Mouse (Mus musculus) right cerebral cortex, adult 18-20 months (tissue): Measurements from ENCODE around the gene Mrpl10.

Experiments
- DNase-seq: peaks from one replicate; pipeline ENCODE4 v3.0.0; 2022; ENCODE audit warnings: mixed read lengths

The Mrpl10 gene

GRCm38 (mm10) chr11:97029686-97030417, 11.5 kb upstream of the Mrpl10 start, which contains the start of gene Scrn2:
TSS of gene Scrn2 (plus strand) at chr11:97029938.
- DNase-seq = peak; percentile 54

DNA sequence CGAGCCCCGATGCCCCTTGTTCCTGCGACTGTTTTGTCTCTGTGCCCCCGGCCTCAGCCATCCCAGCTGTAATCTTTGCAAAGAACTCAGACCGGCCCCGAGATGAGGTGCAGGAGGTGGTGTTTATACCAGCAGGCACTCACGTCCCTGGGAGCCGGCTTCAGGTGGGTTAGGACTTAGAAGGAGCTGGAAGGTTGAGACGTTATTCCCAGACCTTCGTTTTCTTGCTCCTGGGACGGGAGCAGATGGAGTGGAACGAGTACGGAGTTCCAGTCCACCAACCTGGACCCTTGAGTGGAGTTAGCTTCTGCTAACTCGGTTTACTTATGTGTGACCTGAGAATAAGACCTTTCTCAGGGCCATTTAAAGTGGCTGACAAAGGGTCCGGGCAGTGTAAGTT, 10.9 kb upstream of the Mrpl10 start:
- DNase-seq = no peak

- no peak for DNase-seq
These were observed 9.4 kb upstream of the Mrpl10 start for GRCm38 (mm10) chr11:97031977-97032376.

DNA sequence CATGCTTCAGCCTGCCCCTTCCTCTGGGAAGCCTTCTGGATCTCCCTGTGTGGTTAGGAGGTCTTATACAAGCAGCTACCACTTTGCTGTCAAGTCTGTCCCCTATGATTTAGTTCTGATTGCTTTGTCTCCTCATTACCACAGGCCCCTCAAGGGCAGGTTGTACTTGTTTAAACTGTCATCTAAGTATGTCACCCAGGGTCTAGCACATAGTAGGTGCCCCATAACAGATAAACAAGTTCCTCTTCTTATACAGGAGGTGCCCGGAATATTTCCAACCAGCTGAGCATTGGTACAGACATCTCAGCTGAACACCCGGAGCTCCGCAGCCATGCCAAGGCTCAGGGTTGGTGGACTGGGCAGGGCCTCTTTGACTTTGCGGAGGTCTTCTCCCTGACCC, 8.9 kb upstream of the Mrpl10 start:
- no peak for DNase-seq

GRCm38 (mm10) chr11:97033781-97034180, 7.6 kb upstream of the Mrpl10 start:
- no peak for DNase-seq

- peak; percentile 82 for DNase-seq
These were observed 5.2 kb upstream of the Mrpl10 start for GRCm38 (mm10) chr11:97036141-97036540.

DNA sequence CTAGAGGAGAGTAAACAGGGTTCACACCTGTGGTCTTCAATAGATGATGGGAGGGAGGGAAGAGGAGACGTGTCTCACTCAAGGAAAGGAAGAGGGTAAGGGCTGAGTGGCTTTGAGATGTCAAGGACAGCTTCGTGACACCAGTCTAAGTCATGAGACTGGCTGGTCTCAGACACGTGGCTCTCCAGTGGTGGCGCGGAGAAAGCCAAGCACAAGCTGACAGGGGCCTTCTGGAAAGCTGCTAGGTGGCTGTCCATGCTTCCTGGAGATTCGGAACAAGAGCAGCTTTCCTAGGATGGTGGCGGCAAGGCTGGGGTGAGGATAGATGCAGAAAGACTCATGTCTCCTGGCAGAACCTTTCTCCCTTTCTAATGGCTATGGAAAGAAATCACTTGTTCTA, 2.5 kb upstream of the Mrpl10 start:
- DNase-seq = no peak

GRCm38 (mm10) chr11:97040301-97041021, 899 bp upstream of the Mrpl10 start:
- DNase-seq = no peak

DNA sequence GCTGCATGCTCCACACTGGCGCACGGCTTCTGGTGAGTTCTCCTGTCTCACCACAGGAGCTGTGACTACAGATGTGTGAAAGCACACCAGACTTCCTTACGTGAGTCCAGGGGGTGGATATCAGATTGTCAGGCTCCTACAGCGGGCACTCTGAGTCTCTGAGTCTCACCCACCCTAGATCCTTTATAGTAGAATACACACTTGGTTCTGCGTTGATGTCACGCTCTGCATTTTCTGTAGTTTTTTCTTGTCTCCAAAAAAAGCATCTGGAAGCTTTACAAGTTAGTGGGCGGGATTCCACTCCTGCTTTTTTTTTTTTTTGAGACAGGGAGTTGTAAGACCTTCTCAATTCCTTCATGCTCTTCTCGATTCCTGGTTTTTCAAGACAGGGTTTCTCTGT, 3.5 kb downstream of the Mrpl10 start:
- no peak for DNase-seq

- no peak for DNase-seq
These were observed 4.5 kb downstream of the Mrpl10 start for GRCm38 (mm10) chr11:97045861-97046260.

DNA sequence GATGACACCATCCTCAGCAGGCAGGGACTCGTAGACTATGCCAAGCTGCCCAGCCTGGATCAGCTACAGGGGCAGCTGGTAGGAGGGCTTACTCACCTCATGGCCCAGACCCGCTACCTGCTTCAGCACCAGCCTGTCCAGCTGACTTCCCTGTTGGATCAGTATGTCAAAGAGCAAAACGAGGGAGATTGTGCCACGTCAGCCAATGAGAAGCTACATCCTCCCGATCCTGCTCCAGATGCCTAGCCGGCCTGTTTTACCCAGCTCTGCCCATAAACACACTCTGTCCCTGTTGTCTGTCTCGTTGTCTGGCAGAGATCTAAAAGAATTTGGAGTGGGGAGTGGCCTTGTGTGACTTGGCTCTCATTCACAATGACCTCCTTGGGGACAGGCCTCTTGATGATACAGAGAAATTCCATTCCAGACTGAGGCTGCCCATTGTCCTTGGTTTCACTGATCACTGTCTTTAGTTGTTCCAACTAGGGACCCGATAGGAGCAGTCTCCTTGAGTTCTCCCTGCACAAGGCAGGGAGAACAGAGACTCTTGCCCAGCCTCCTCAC, 6.8 kb downstream of the Mrpl10 start:
- no peak for DNase-seq

DNA sequence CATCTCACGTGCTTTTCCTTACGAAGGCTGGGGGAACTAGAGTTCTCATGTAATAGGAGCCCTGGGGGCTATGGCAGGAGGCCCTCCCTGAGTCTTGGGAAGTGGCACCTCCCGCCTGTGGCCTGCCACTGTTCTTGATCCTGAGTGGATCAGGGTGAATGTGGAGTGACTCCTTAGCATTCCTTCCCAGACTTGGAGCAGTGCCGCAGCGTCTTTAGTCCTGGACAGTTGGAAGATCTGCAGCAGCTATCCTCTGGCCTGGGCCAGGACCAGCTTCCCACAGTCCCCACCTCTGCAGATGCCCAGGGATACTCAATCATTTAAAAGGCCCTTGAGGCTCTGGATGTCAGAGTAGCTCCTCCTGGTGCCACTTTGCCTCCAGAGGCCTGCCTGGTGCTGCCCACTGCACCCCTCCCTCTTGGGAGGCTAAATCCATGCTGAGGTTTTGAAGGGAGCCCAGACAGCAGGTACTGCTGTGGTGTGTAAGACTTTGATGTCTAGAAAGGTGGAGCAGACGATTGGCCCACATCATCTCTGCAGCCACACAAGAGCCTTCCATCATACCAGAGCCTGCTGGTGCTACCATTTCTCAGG, 8.2 kb downstream of the Mrpl10 start:
- DNase-seq = no peak

GRCm38 (mm10) chr11:97050216-97050943, 9.0 kb downstream of the Mrpl10 start, which contains the start of gene Osbpl7:
TSS of gene Osbpl7 (plus strand) at chr11:97050628.
- peak; percentile 86 for DNase-seq

DNA sequence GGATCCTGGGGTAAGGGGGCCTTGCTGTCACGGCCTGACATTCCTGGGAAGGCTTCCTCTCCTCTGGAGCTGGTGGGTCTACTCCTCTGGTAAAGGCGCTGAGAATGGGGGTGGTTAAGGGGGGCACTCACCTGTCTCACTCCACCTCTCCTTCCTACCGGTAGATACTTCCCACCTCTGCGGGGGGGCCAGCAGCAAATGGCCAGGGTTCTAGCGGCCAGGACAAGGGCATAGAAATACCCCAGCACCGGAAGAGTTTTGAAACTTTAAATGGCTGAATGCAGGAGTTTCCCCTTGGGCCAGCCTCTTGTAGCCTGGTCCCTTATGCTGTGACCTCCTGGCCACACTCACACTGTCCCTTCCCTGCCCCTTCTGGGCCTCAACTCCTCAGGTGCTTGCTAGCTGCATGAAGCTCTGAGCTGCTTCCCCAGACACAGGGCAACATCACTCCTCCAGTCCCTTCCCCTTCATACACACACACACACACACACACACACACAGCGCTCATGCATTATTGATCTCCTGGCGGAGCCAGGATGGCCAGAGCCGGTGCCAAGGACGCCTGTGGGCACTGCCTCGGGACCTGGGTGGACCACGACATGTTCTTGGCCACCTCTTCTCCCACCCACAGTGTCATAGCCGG, 9.7 kb downstream of the Mrpl10 start:
- no peak for DNase-seq

- no peak for DNase-seq
These were observed 10.9 kb downstream of the Mrpl10 start for GRCm38 (mm10) chr11:97052219-97052646.

- no peak for DNase-seq
These were observed 22.0 kb downstream of the Mrpl10 start for GRCm38 (mm10) chr11:97063274-97063920.

GRCm38 (mm10) chr11:97063921-97064295, 22.5 kb downstream of the Mrpl10 start:
- no peak for DNase-seq

- DNase-seq = no peak
These were observed 24.4 kb downstream of the Mrpl10 start for GRCm38 (mm10) chr11:97065538-97066295.

GRCm38 (mm10) chr11:97066656-97067360, 25.4 kb downstream of the Mrpl10 start:
- no peak for DNase-seq

DNA sequence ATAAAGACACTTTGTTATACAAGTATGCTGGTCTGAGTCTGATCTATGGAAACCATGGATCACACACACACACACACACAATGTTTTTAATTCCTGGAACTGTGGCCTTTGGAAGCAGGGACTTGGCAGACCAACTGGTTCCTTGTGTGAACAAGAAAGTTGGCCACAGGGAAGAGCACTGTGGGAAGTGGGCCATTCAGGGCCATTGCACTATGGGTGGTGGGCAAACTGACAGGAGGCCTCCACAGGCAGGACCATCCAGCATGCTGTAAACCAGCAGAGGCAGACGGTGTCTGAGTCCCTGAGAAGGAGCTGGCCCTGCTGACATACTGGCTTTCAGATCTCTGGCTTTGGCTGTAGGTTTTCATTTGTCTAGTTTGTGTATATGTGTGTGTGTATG, 28.0 kb downstream of the Mrpl10 start:
- no peak for DNase-seq
